Mouse (Mus musculus) frontal cortex, postnatal 25 days (tissue): Measurements from ENCODE around the gene Mxi1.
"Not testable (repeated sequence)": the region's sequence is repeated elsewhere in the genome, so short reads cannot be mapped to it uniquely, and the experiment has no call there.

Source experiments
- DNase-seq, 2 experiments: peaks; one replicate each; pipeline ENCODE4 v3.0.0; 2022; ENCODE audit warnings: low spot score in 2 of 2

Mxi1 gene

GRCm38 (mm10) chr19:53364551-53364950, 54.2 kb downstream of the Mxi1 start:
- no peak for DNase-seq

- no peak for DNase-seq
Measured at GRCm38 (mm10) chr19:53364963-53365362, 54.6 kb downstream of the Mxi1 start.

GRCm38 (mm10) chr19:53366057-53366775, 55.9 kb downstream of the Mxi1 start:
- DNase-seq = no peak

GRCm38 (mm10) chr19:53366881-53367280, 56.6 kb downstream of the Mxi1 start:
- DNase-seq = no peak

GRCm38 (mm10) chr19:53369469-53370043, 59.2 kb downstream of the Mxi1 start:
- peak; percentile 76 to 77 for DNase-seq

GRCm38 (mm10) chr19:53370233-53370632, 59.9 kb downstream of the Mxi1 start:
- DNase-seq = no peak

- DNase-seq = no peak
Measured at GRCm38 (mm10) chr19:53371666-53372065, 61.3 kb downstream of the Mxi1 start, which contains the start of gene Gm10197. Gm10197 (minus strand) TSS chr19:53371766.

GRCm38 (mm10) chr19:53373570-53373969, 63.3 kb downstream of the Mxi1 start:
- no peak for DNase-seq

GRCm38 (mm10) chr19:53375299-53375698, 65.0 kb downstream of the Mxi1 start:
- DNase-seq = no peak

- DNase-seq = no peak
Measured at GRCm38 (mm10) chr19:53375816-53376215, 65.5 kb downstream of the Mxi1 start.

GRCm38 (mm10) chr19:53377652-53378051, 67.3 kb downstream of the Mxi1 start:
- DNase-seq = no peak

- DNase-seq = no peak
Measured at GRCm38 (mm10) chr19:53378421-53378820, 68.1 kb downstream of the Mxi1 start.

GRCm38 (mm10) chr19:53383336-53383735, 73.0 kb downstream of the Mxi1 start:
- DNase-seq = no peak

- DNase-seq = no peak
Measured at GRCm38 (mm10) chr19:53389417-53389816, 79.1 kb downstream of the Mxi1 start.

- DNase-seq = peak in 1 of 2 experiments; percentile 38
Measured at GRCm38 (mm10) chr19:53389851-53390431, 79.6 kb downstream of the Mxi1 start.

GRCm38 (mm10) chr19:53390495-53391007, 80.2 kb downstream of the Mxi1 start, which contains the start of gene Smndc1:
Smndc1 (minus strand) TSS chr19:53390578.
- DNase-seq = peak; percentile 95 to 98

GRCm38 (mm10) chr19:53391386-53391785, 81.1 kb downstream of the Mxi1 start:
- no peak for DNase-seq

- no peak for DNase-seq
Measured at GRCm38 (mm10) chr19:53391787-53392186, 81.5 kb downstream of the Mxi1 start.

GRCm38 (mm10) chr19:53392781-53393343, 82.5 kb downstream of the Mxi1 start:
- DNase-seq = no peak

- DNase-seq = no peak
Measured at GRCm38 (mm10) chr19:53393646-53394045, 83.3 kb downstream of the Mxi1 start.

- no peak for DNase-seq
Measured at GRCm38 (mm10) chr19:53394552-53394951, 84.2 kb downstream of the Mxi1 start.

GRCm38 (mm10) chr19:53394956-53395355, 84.6 kb downstream of the Mxi1 start:
- DNase-seq = not testable (repeated sequence)
